9 mouse cellular contexts compared by ENCODE assay signal in the genomic region with DNA sequence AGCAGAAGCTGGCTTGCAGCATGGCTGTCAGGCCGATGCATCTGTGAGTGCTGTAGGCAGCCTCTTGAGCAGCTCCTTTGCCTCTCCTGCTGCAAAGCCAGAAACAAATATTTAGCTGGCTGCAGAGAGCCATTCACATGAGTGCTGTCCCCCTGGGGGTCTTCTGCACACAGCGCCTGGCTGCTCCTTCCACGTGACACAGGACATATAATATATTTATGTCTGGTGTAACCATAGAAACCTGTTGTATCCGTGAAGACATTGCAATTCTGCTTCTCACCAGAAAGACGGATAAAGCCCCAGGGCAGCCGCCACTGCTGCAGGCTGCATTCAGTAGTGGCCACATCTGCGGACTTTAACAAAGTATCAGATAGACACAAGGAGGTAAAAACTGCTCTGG.
A peak's percentile ranks its signal among the peaks of the same experiment; 100 is the strongest.
DNase-seq lines count a peak whose midpoint lies in the region; ATAC-seq lines count a peak whose summit lies in the region.
"Had no signal": no experiment of that assay in that cellular context is flagged by ENCODE, and none has a peak within 500 bp of the region (broad histone marks: within the 10 kb centered on the region; RNA-seq: fewer than 3 reads in every experiment).

No protein-coding gene starts in this region.

- peak overlapping the region; percentile 1; the same call in 1 of the 2 replicates for H3K9ac ChIP-seq in forebrain, embryonic 11.5 days (ENCODE audit: low read length)
- H3K9ac ChIP-seq in intestine, embryonic 16.5 days (ENCODE audit: low read depth, low read length): no peak overlapping the region
- H3K9ac ChIP-seq in neural tube, embryonic 11.5 days (ENCODE audit: low read length): peak overlapping the region; percentile 35; the same call in 1 of the 2 replicates

- DNase-seq in kidney, postnatal 4 days: peak; percentile 19 to 34
- DNase-seq in kidney, adult 9 months: no peak
- no peak for DNase-seq in forebrain, embryonic 11.5 days (ENCODE audit: low spot score)
- DNase-seq in neural tube, embryonic 11.5 days (ENCODE audit: low spot score): peak; percentile 79
- no peak for DNase-seq in thymus, postnatal 36 days
- DNase-seq in urinary bladder, adult 18-20 months (ENCODE audit: low spot score in 2 of 2): no peak

- no peaks in the 10 kb centered on the region for H3K27me3 ChIP-seq in forebrain, embryonic 11.5 days (ENCODE audit: control insufficient read depth, insufficient read depth, low read length)
- H3K27me3 ChIP-seq in intestine, embryonic 16.5 days (replicated peaks; ENCODE audit: control insufficient read depth, insufficient read depth, low read length): no peaks in the 10 kb centered on the region
- no peaks in the 10 kb centered on the region for H3K27me3 ChIP-seq in neural tube, embryonic 11.5 days (ENCODE audit: control insufficient read depth, insufficient read depth, low read length)

- H3K36me3 ChIP-seq in forebrain, embryonic 11.5 days (ENCODE audit: control insufficient read depth, insufficient read depth, low read length): no peaks in the 10 kb centered on the region
- no peaks in the 10 kb centered on the region for H3K36me3 ChIP-seq in intestine, embryonic 16.5 days (ENCODE audit: control insufficient read depth, insufficient read depth, low read length)
- H3K36me3 ChIP-seq in neural tube, embryonic 11.5 days (ENCODE audit: control insufficient read depth, insufficient read depth, low read length): no peaks in the 10 kb centered on the region

- no peak overlapping the region for H3K4me2 ChIP-seq in forebrain, embryonic 11.5 days (ENCODE audit: low read depth, low read length, severe bottlenecking)
- no peak overlapping the region for H3K4me2 ChIP-seq in intestine, embryonic 16.5 days (ENCODE audit: low read depth, low read length)
- H3K4me2 ChIP-seq in neural tube, embryonic 11.5 days (ENCODE audit: low read depth): peak overlapping the region; percentile 3

- no peaks in the 10 kb centered on the region for H3K9me3 ChIP-seq in forebrain, embryonic 11.5 days (ENCODE audit: control insufficient read depth, low read length)
- H3K9me3 ChIP-seq in intestine, embryonic 16.5 days (ENCODE audit: control insufficient read depth, low read length): no peaks in the 10 kb centered on the region
- no peaks in the 10 kb centered on the region for H3K9me3 ChIP-seq in neural tube, embryonic 11.5 days (ENCODE audit: control insufficient read depth, low read length)

- 26% methylated on average over 7 of the region's 7 CpGs for WGBS in forebrain, embryonic 11.5 days
- WGBS in intestine, embryonic 16.5 days: 42% methylated on average over 7 of the region's 7 CpGs
- 8% methylated on average over 7 of the region's 7 CpGs for WGBS in neural tube, embryonic 11.5 days

- ATAC-seq in forebrain, embryonic 11.5 days (replicated peaks; ENCODE audit: low FRiP score): peak; percentile 53
- ATAC-seq in intestine, embryonic 16.5 days: no peak
- peak; percentile 81 for ATAC-seq in neural tube, embryonic 11.5 days (ENCODE audit: insufficient read depth, low FRiP score, low TSS enrichment)
- no peak for ATAC-seq in megakaryocyte, adult 5-6 weeks (ENCODE audit: poor library complexity, severe bottlenecking)

- no peak overlapping the region for H3K4me3 ChIP-seq in forebrain, embryonic 11.5 days (ENCODE audit: low read depth, low read length)
- H3K4me3 ChIP-seq in intestine, embryonic 16.5 days (ENCODE audit: low read length): no peak overlapping the region
- no peak overlapping the region for H3K4me3 ChIP-seq in neural tube, embryonic 11.5 days (ENCODE audit: low read depth, low read length)

- peak overlapping the region; percentile 43 for H3K27ac ChIP-seq in forebrain, embryonic 11.5 days (ENCODE audit: low read depth, low read length)
- 0 out of 2 replicates have a peak overlapping the region, but pooled peaks have one; percentile 1 for H3K27ac ChIP-seq in intestine, embryonic 16.5 days (ENCODE audit: low read length)
- peak overlapping the region; percentile 77 for H3K27ac ChIP-seq in neural tube, embryonic 11.5 days (ENCODE audit: low read depth, low read length)
- H3K27ac ChIP-seq: macrophage had no signal

- peaks cover 21% of the 10 kb centered on the region for H3K4me1 ChIP-seq in forebrain, embryonic 11.5 days (replicated peaks; ENCODE audit: control insufficient read depth, insufficient read depth, low read length)
- H3K4me1 ChIP-seq in intestine, embryonic 16.5 days (ENCODE audit: control insufficient read depth, insufficient read depth, low read length): peaks cover 4% of the 10 kb centered on the region; the same call in 1 of the 2 replicates
- H3K4me1 ChIP-seq in neural tube, embryonic 11.5 days (ENCODE audit: control insufficient read depth, insufficient read depth, low read length): peaks cover 22% of the 10 kb centered on the region

Comparison
In these comparisons a context has a peak if more than half of its experiments do, and no peak if none do; other contexts are left out.
1. DNase-seq: peak in kidney, postnatal 4 days (2 of 2) and neural tube, embryonic 11.5 days (single experiment); none in kidney, adult 9 months (single experiment), forebrain, embryonic 11.5 days (single experiment), thymus, postnatal 36 days (0 of 2) and urinary bladder, adult 18-20 months (0 of 2).
2. ATAC-seq: peak in forebrain, embryonic 11.5 days (single experiment) and neural tube, embryonic 11.5 days (single experiment); none in intestine, embryonic 16.5 days (single experiment) and megakaryocyte, adult 5-6 weeks (single experiment).
3. H3K27ac ChIP-seq: peak in every context shown above with its lines; median percentile 77 in neural tube, embryonic 11.5 days; 43 in forebrain, embryonic 11.5 days; 1 in intestine, embryonic 16.5 days.